Mouse (Mus musculus): ENCODE measurements around the gene Hist2h3b. TPM values are rescaled to one million over a fixed set of nuclear protein-coding genes. Genes with fewer than 3 reads are reported as not detected.
A peak's percentile ranks its signal among the peaks of the same experiment; 100 is the strongest.

The Hist2h3b gene
- total and polyA plus RNA-seq, 3 experiments, result 12.1 to 1,421 (median 39.4) TPM

- no peaks in the 10 kb centered on the region for H3K36me3 ChIP-seq (replicated peaks in 1 of 2; ENCODE audit: control insufficient read depth in 1 of 2, insufficient read depth in 1 of 2, low read length in 1 of 2)
- dilution Hi-C loops (cut with MboI; ENCODE audit: extremely low pct_ligation_motif_present, extremely low pct_unique_long_range_greater_than_20kb, low sequenced_read_pairs) (no loop called here), in situ Hi-C loops (cut with MboI; ENCODE audit: low pct_ligation_motif_present, low pct_unique_long_range_greater_than_20kb, low sequenced_read_pairs) (no loop called here)
- 0 out of 2 replicates have a peak, but pooled peaks have one; percentile 4 for TF ChIP-seq SIN3A (IDR thresholded peaks at IDR 0.05; ENCODE audit: low read length)
- TF ChIP-seq ZMIZ1 (IDR thresholded peaks at IDR 0.05; ENCODE audit: low read depth, low read length), result peak; percentile 95
- peak; percentile 40; the same call in 1 of the 2 replicates for TF ChIP-seq MYC (IDR thresholded peaks at IDR 0.05; ENCODE audit: low read depth, low read length)
- TF ChIP-seq KAT2A (IDR thresholded peaks at IDR 0.05; ENCODE audit: insufficient replicate concordance, low read length), result no peak
- peak; percentile 99 for TF ChIP-seq POLR2AphosphoS2 (IDR thresholded peaks at IDR 0.05; ENCODE audit: low read depth, low read length)
- 0 out of 2 replicates have a peak, but pooled peaks have one; percentile 32 for TF ChIP-seq TBP (conservative IDR thresholded peaks at IDR 0.05; ENCODE audit: low read depth, low read length)
- TF ChIP-seq JUND (conservative IDR thresholded peaks at IDR 0.05; ENCODE audit: low read depth, low read length), result no peak
- no peaks in the 10 kb centered on the region for H3K9me3 ChIP-seq (replicated peaks; ENCODE audit: low read length)
- peak overlapping the region; percentile 41 to 63 (median 48) for H3K4me3 ChIP-seq (replicated peaks in 1 of 3; ENCODE audit: low read depth in 2 of 3, low read length in 2 of 3, poor library complexity in 1 of 3)
- H3K4me2 ChIP-seq (ENCODE audit: insufficient read depth, low read depth, poor library complexity, severe bottlenecking), result peak overlapping the region; percentile 62
- peaks cover 10 to 35% of the 10 kb centered on the region in 2 experiments for H3K4me1 ChIP-seq (ENCODE audit: control insufficient read depth in 1 of 2, insufficient read depth in 2 of 2)
- peak overlapping the region; percentile 8; the same call in 1 of the 2 replicates for H3K27ac ChIP-seq (ENCODE audit: insufficient read depth, low read depth)
- H3K9ac ChIP-seq (ENCODE audit: insufficient read depth, low read depth), result peak overlapping the region; percentile 89; the same call in 1 of the 2 replicates
- DNase-seq (ENCODE audit: extremely low read depth), result no peak
- H3K27me3 ChIP-seq (replicated peaks), result no peaks in the 10 kb centered on the region
- no peaks in the 10 kb centered on the region for H3K79me2 ChIP-seq (replicated peaks; ENCODE audit: control insufficient read depth, extremely low read depth, insufficient read depth, poor library complexity, severe bottlenecking)
Measured at GRCm38 (mm10) chr3:96247356-96248140, 20.9 kb upstream of the Hist2h3b start.

DNA sequence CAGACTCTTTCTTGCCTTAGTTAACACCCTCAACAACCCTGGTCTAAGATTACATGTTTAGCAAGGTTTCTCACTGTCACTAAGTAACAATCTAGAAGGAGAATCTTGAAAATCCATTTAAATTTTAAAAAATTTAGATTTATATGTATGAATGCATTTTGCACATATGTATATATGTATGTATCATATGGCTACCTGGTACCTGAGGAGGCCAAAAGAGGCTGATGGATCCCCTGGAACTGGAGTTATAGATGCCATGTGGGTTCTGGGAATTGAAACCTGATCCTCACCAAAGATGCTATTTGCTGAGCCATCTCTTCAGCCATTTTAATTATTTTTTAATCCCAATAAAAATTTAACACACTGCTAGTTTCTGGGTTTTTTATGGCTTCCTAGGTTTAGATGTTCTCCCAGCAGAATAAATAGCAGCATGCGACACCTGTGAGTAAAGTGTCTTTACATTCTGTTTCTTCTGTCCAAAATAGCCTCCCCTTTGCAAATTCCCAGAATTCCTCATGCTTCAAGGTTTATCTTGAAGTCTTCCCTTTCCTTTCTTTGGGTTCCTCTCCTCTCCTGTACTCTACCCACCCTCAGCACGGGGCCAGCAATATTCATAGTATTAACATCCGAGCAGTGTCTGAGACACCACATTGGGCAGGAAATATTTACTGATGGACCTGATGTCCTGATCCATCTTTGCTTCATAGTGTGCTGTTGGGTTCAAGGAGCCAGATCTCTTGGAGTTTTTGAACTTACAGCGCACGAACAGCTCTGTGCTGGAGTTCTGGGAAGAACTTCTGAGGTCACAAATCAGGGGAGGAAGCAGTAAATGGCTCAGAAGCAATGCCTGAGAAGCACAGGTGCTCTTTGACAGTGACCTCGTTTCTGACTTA is 20.1 kb upstream of the Hist2h3b start:
- Histone ChIP-seq H3K9me3 (replicated peaks; ENCODE audit: low read length) (no peaks in the 10 kb centered on the region), H3K27ac (ENCODE audit: insufficient read depth, low read depth) (no peak overlapping the region), H3K9ac (ENCODE audit: insufficient read depth, low read depth) (peak overlapping the region; percentile 89; the same call in 1 of the 2 replicates), H3K27me3 (replicated peaks) (no peaks in the 10 kb centered on the region), H3K4me2 (ENCODE audit: insufficient read depth, low read depth, poor library complexity, severe bottlenecking) (peak overlapping the region; percentile 53), H3K4me3 (replicated peaks in 1 of 3; ENCODE audit: low read depth in 2 of 3, low read length in 2 of 3, poor library complexity in 1 of 3) (peak overlapping the region; percentile 41 to 63 (median 48)), H3K36me3 (replicated peaks in 1 of 2; ENCODE audit: control insufficient read depth in 1 of 2, insufficient read depth in 1 of 2, low read length in 1 of 2) (no peaks in the 10 kb centered on the region), H3K79me2 (replicated peaks; ENCODE audit: control insufficient read depth, extremely low read depth, insufficient read depth, poor library complexity, severe bottlenecking) (no peaks in the 10 kb centered on the region), H3K4me1 (ENCODE audit: control insufficient read depth in 1 of 2, insufficient read depth in 2 of 2) (peaks cover 6 to 28% of the 10 kb centered on the region in 2 experiments; a peak in 3 of 4 replicates)
- in situ Hi-C loops (cut with MboI; ENCODE audit: low pct_ligation_motif_present, low pct_unique_long_range_greater_than_20kb, low sequenced_read_pairs) (no loop called here), dilution Hi-C loops (cut with MboI; ENCODE audit: extremely low pct_ligation_motif_present, extremely low pct_unique_long_range_greater_than_20kb, low sequenced_read_pairs) (no loop called here)
- DNase-seq (ENCODE audit: extremely low read depth), result no peak
- no peak for TF ChIP-seq KAT2A (IDR thresholded peaks at IDR 0.05; ENCODE audit: insufficient replicate concordance, low read length)
- TF ChIP-seq POLR2AphosphoS2 (IDR thresholded peaks at IDR 0.05; ENCODE audit: low read depth, low read length), result no peak
- no peak for TF ChIP-seq USF1 (IDR thresholded peaks at IDR 0.05; ENCODE audit: low read depth, low read length)
- no peak for TF ChIP-seq PAX5 (IDR thresholded peaks at IDR 0.05; ENCODE audit: low read length)
- TF ChIP-seq IRF4 (IDR thresholded peaks at IDR 0.05; ENCODE audit: low read depth, low read length), result no peak
- TF ChIP-seq UBTF (IDR thresholded peaks at IDR 0.05; ENCODE audit: low read depth, low read length), result no peak
- no peak for TF ChIP-seq ZC3H11A (IDR thresholded peaks at IDR 0.05; ENCODE audit: low read depth, low read length)
- no peak for TF ChIP-seq ZMIZ1 (IDR thresholded peaks at IDR 0.05; ENCODE audit: low read depth, low read length)
- no peak for TF ChIP-seq RAD21 (IDR thresholded peaks at IDR 0.05; ENCODE audit: low read depth, low read length)
- no peak for TF ChIP-seq ZNF384 (IDR thresholded peaks at IDR 0.05; ENCODE audit: low read depth, low read length)
- TF ChIP-seq TCF12 (IDR thresholded peaks at IDR 0.05; ENCODE audit: low read depth, low read length), result no peak
- no peak for TF ChIP-seq NRF1 (IDR thresholded peaks at IDR 0.05; ENCODE audit: low read depth, low read length)
- TF ChIP-seq E2F4 (IDR thresholded peaks at IDR 0.05; ENCODE audit: insufficient replicate concordance, low read depth, low read length), result no peak
- no peak for TF ChIP-seq EP300 (IDR thresholded peaks at IDR 0.05; ENCODE audit: low read length)

All from CH12.LX (cell line).